Mouse (Mus musculus) CD4-positive naive resting alpha-beta T cell, adult 57 days (primary cell): Measurements from ENCODE around the gene Notum. TPM values are rescaled to one million over a fixed set of nuclear protein-coding genes. Genes with fewer than 3 reads are reported as not detected.

ENCODE experiments used
- total RNA-seq: library from RNA; stranded (reverse); gene quantifications from one replicate; pipeline ENCODE4 v1.2.4, GENCODE M21; 2023

Notum gene
- total RNA-seq, result not detected

GRCm38 (mm10) chr11:120661076-120661460 is at the start of gene Notum:
Gene Notum (minus strand): TSS chr11:120661175.

GRCm38 (mm10) chr11:120672687-120673593 is 12.0 kb upstream of the Notum start, which contains the start of gene Aspscr1:
Gene Aspscr1 (plus strand): TSS chr11:120672973.

GRCm38 (mm10) chr11:120648001-120648476 is 12.9 kb downstream of the Notum start, which contains the start of gene Myadml2:
Gene Myadml2 (minus strand): TSS chr11:120648158.

GRCm38 (mm10) chr11:120643601-120643987 is 17.4 kb downstream of the Notum start, which contains the start of gene Pycr1:
Gene Pycr1 (minus strand): TSS chr11:120643769.

GRCm38 (mm10) chr11:120633520-120634343 is 27.2 kb downstream of the Notum start, which contains the start of gene Mafg:
Gene Mafg (minus strand): TSS chr11:120633600.

GRCm38 (mm10) chr11:120625152-120625775 is 35.7 kb downstream of the Notum start, which contains the start of gene Sirt7:
Gene Sirt7 (minus strand): TSS chr11:120625240.

GRCm38 (mm10) chr11:120617519-120618112 is 43.4 kb downstream of the Notum start, which contains the start of gene Pcyt2:
Gene Pcyt2 (minus strand): TSS chr11:120617936.

GRCm38 (mm10) chr11:120608241-120609034 is 52.5 kb downstream of the Notum start, which contains the start of gene Npb:
Gene Npb (plus strand): TSS chr11:120608477.

Other genes starting within 250 kb of the Notum start
- gene Nploc4, start 223.5 kb downstream of the Notum start, total RNA-seq, result 55.1 TPM
- 46.6 TPM for gene Tspan10, start 218.5 kb downstream of the Notum start, total RNA-seq
- 0.80 TPM for gene Pde6g, start 207.7 kb downstream of the Notum start, total RNA-seq
- gene Oxld1, start 203.1 kb downstream of the Notum start, total RNA-seq, result 7.1 TPM
- 32.2 TPM for gene Ccdc137, start 203.1 kb downstream of the Notum start, total RNA-seq
- gene Arl16, start 193.6 kb downstream of the Notum start, total RNA-seq, result 13.4 TPM
- gene Mrpl12, start 176.6 kb downstream of the Notum start, total RNA-seq, result 28.5 TPM
- 9.7 TPM for gene Slc25a10, start 169.3 kb downstream of the Notum start, total RNA-seq
- gene Gcgr, start 130.5 kb downstream of the Notum start, total RNA-seq, result not detected
- gene Mcrip1, start 111.4 kb downstream of the Notum start, total RNA-seq, result 36.1 TPM
- not detected for gene Ppp1r27, start 110.0 kb downstream of the Notum start, total RNA-seq
- 123 TPM for gene P4hb, start 87.9 kb downstream of the Notum start, total RNA-seq
- 404 TPM for gene Arhgdia, start 79.6 kb downstream of the Notum start, total RNA-seq
- gene Alyref, start 62.8 kb downstream of the Notum start, total RNA-seq, result 109 TPM
- gene Anapc11, start 62.8 kb downstream of the Notum start, total RNA-seq, result 71.8 TPM
- 3.8 TPM for gene Npb, start 52.7 kb downstream of the Notum start, total RNA-seq
- 153 TPM for gene Pcyt2, start 43.2 kb downstream of the Notum start, total RNA-seq
- gene Sirt7, start 35.9 kb downstream of the Notum start, total RNA-seq, result 131 TPM
- 39.8 TPM for gene Mafg, start 27.6 kb downstream of the Notum start, total RNA-seq
- gene Pycr1, start 17.4 kb downstream of the Notum start, total RNA-seq, result 1.2 TPM
- gene Myadml2, start 13.0 kb downstream of the Notum start, total RNA-seq, result not detected
- gene Aspscr1, start 11.8 kb upstream of the Notum start, total RNA-seq, result 126 TPM
- gene Cenpx, start 52.6 kb upstream of the Notum start, total RNA-seq, result 37.5 TPM
- 33.3 TPM for gene Lrrc45, start 52.8 kb upstream of the Notum start, total RNA-seq
- 1.1 TPM for gene Rac3, start 60.3 kb upstream of the Notum start, total RNA-seq
- 0.65 TPM for gene Dcxr, start 66.1 kb upstream of the Notum start, total RNA-seq
- not detected for gene Cbr2, start 70.9 kb upstream of the Notum start, total RNA-seq
- 30.9 TPM for gene Hmga1b, start 101.6 kb upstream of the Notum start, total RNA-seq
- gene Rfng, start 123.0 kb upstream of the Notum start, total RNA-seq, result 12.4 TPM
- gene Gps1, start 123.1 kb upstream of the Notum start, total RNA-seq, result 64.3 TPM
- gene Dus1l, start 135.2 kb upstream of the Notum start, total RNA-seq, result 61.8 TPM
- gene Fasn, start 163.4 kb upstream of the Notum start, total RNA-seq, result 160 TPM